In the genomic region with DNA sequence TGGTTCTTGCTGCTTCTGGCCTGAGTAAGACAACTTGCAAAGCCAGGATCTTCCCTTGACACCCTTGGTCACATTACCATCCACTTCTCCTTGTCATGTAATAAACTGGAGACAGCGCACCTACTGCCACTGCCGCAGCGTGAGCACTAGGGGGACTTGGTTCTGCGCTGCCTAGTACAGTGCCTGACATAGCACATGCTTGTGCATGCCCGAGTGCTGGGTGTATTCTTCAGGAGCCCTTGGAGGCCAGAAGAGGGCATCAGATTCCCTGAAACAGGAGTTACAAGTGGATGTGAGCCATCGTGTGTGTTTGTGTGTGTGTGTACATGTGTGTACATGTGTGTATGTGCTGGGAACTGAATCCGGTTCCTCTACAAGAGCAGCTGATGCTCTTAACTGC, we compare ENCODE assay signal across 23 mouse cellular contexts. TPM values are rescaled to one million over a fixed set of nuclear protein-coding genes. Genes with fewer than 3 reads are reported as not detected.
DNase-seq lines count a peak whose midpoint lies in the region; ATAC-seq and TF ChIP-seq lines count a peak whose summit lies in the region.
"Had no signal": no experiment of that assay in that cellular context is flagged by ENCODE, and none has a peak within 500 bp of the region (broad histone marks: within the 10 kb centered on the region; RNA-seq: fewer than 3 reads in every experiment).

No protein-coding gene starts in this region.

- no peak overlapping the region for H3K27ac ChIP-seq in kidney, adult 2 months (ENCODE audit: insufficient read depth, low read depth, low read length)
- H3K27ac ChIP-seq in MEL (ENCODE audit: control insufficient read depth, low read depth, low read length) = no peak overlapping the region
- H3K27ac ChIP-seq: embryonic facial prominence, embryonic 10.5 days; hindbrain, embryonic 10.5 days; kidney, embryonic 15.5 days; macrophage had no signal

- WGBS in kidney, adult 2 months = 88% methylated on average over 7 of the region's 7 CpGs

- no peaks in the 10 kb centered on the region for H3K27me3 ChIP-seq in kidney, adult 2 months (replicated peaks; ENCODE audit: control insufficient read depth, insufficient read depth, low read length)
- peaks cover 59% of the 10 kb centered on the region for H3K27me3 ChIP-seq in megakaryocyte, embryonic 14.5 days (replicated peaks)
- no peaks in the 10 kb centered on the region for H3K27me3 ChIP-seq in MEL (ENCODE audit: control insufficient read depth in 1 of 2, insufficient read depth in 2 of 2, low read length in 2 of 2)
- H3K27me3 ChIP-seq: Patski had no signal

- no peaks in the 10 kb centered on the region; the same call in 1 of the 2 replicates for H3K4me1 ChIP-seq in kidney, adult 2 months (ENCODE audit: control insufficient read depth, insufficient read depth, low read length)
- H3K4me1 ChIP-seq in megakaryocyte, embryonic 14.5 days = peaks cover 50% of the 10 kb centered on the region
- H3K4me1 ChIP-seq in MEL (ENCODE audit: control insufficient read depth in 1 of 2, insufficient read depth in 2 of 2, low read length in 2 of 2) = peaks cover 17 to 20% of the 10 kb centered on the region in 2 experiments

- no peak for TF ChIP-seq POLR2A in kidney, adult 2 months (IDR thresholded peaks at IDR 0.05; ENCODE audit: low read depth, low read length)
- no peak for TF ChIP-seq POLR2A in MEL (IDR thresholded peaks at IDR 0.05; ENCODE audit: control insufficient read depth in 1 of 2, insufficient read depth in 1 of 2, low read depth in 1 of 2, low read length in 2 of 2, poor library complexity in 1 of 2)

- TF ChIP-seq RAD21 in MEL (IDR thresholded peaks at IDR 0.05; ENCODE audit: low read depth, low read length) = no peak

- DNase-seq in kidney, adult 2 months = no peak
- DNase-seq in kidney, adult 11 months = no peak
- peak; percentile 38 for DNase-seq in MEL (ENCODE audit: low read depth, low spot score)
- no peak for DNase-seq in adrenal gland, postnatal 25 days
- DNase-seq in frontal cortex, postnatal 25 days (ENCODE audit: low spot score in 2 of 2) = no peak
- DNase-seq: adrenal gland, postnatal 36 days; cerebellum, adult 18-20 months; cerebellum, postnatal 36 days; gastrocnemius, postnatal 25 days; layer of hippocampus, postnatal 36 days; right cerebral cortex, postnatal 25 days had no signal

- TF ChIP-seq EP300 in MEL (IDR thresholded peaks at IDR 0.05; ENCODE audit: low read depth in 1 of 2, low read length in 2 of 2) = no peak

- ATAC-seq in megakaryocyte, adult 5-6 weeks (ENCODE audit: poor library complexity, severe bottlenecking) = no peak
- 0 out of 2 replicates have a peak, but pooled peaks have one; percentile 19 for ATAC-seq in megakaryocyte-erythroid progenitor cell, adult 5-6 weeks (replicated peaks; ENCODE audit: low FRiP score, low TSS enrichment, poor library complexity, severe bottlenecking)
- ATAC-seq: forebrain, embryonic 14.5 days; Patski had no signal

- 0 out of 2 replicates have a peak, but pooled peaks have one; percentile 1 for TF ChIP-seq CTCF in kidney, adult 2 months (conservative IDR thresholded peaks at IDR 0.05; ENCODE audit: insufficient read depth, insufficient read length, low read depth, low read length)
- TF ChIP-seq CTCF in MEL (IDR thresholded peaks at IDR 0.05 in 2 of 3, conservative IDR thresholded peaks at IDR 0.05 in 1 of 3; ENCODE audit: control insufficient read depth in 1 of 3, insufficient read depth in 1 of 3, low read depth in 2 of 3, low read length in 3 of 3, poor library complexity in 1 of 3, severe bottlenecking in 1 of 3) = peak in 1 of 3 experiments; percentile 29; a peak in 2 of 6 replicates

- no peak overlapping the region for H3K4me3 ChIP-seq in kidney, adult 2 months (ENCODE audit: insufficient read depth, low read depth, low read length)
- H3K4me3 ChIP-seq in megakaryocyte, embryonic 14.5 days (replicated peaks) = peak overlapping the region; percentile 34
- H3K4me3 ChIP-seq in MEL (ENCODE audit: control insufficient read depth in 1 of 2, insufficient read depth in 1 of 2, low read depth in 2 of 2, low read length in 2 of 2) = no peak overlapping the region
- H3K4me3 ChIP-seq: embryonic facial prominence, embryonic 10.5 days; erythroblast, embryonic 14.5 days; hindbrain, embryonic 10.5 days; kidney, embryonic 15.5 days had no signal

- H3K9ac ChIP-seq in MEL (ENCODE audit: control insufficient read depth, low read depth, low read length, poor library complexity, severe bottlenecking) = no peak overlapping the region
- H3K9ac ChIP-seq: kidney, embryonic 15.5 days had no signal

- peaks cover 7% of the 10 kb centered on the region; the same call in 1 of the 2 replicates for H3K9me3 ChIP-seq in megakaryocyte, embryonic 14.5 days
- H3K9me3 ChIP-seq in MEL (replicated peaks; ENCODE audit: insufficient read depth, low read length) = no peaks in the 10 kb centered on the region
- H3K9me3 ChIP-seq: embryonic facial prominence, embryonic 10.5 days; hindbrain, embryonic 10.5 days; kidney, embryonic 15.5 days had no signal

- no peaks in the 10 kb centered on the region for H3K36me3 ChIP-seq in kidney, adult 2 months (ENCODE audit: control insufficient read depth, insufficient read depth, low read length)
- H3K36me3 ChIP-seq in megakaryocyte, embryonic 14.5 days (replicated peaks; ENCODE audit: low read length) = no peaks in the 10 kb centered on the region
- H3K36me3 ChIP-seq in MEL (ENCODE audit: control insufficient read depth in 1 of 2, insufficient read depth in 2 of 2, low read length in 2 of 2) = peaks cover 0 to 11% of the 10 kb centered on the region in 2 experiments; a peak in 2 of 4 replicates
- H3K36me3 ChIP-seq: embryonic facial prominence, embryonic 10.5 days; hindbrain, embryonic 10.5 days; kidney, embryonic 15.5 days had no signal

- H3K79me2 ChIP-seq in MEL (ENCODE audit: control insufficient read depth, insufficient read depth, low read length, poor library complexity) = no peaks in the 10 kb centered on the region

RNA-seq across cellular contexts. Expression of a gene that starts 1.6 kb away (rescaled TPM):
- polyA plus RNA-seq in kidney, adult 2 months (2012; rRNA removed) = 12.3 and 16.1 TPM in 2 replicates
- polyA plus RNA-seq in megakaryocyte, embryonic 14.5 days (2012; ENCODE audit: insufficient read depth, low replicate concordance) = 12.7 and 22.8 TPM in 2 replicates
- not detected in 2 replicates for total RNA-seq in megakaryocyte, adult 5-6 weeks (2015)
- not detected in 2 replicates for total RNA-seq in megakaryocyte, adult 5-6 weeks (2017)
- 3.8 and 3.9 TPM in 2 replicates for total RNA-seq in MEL (2012; rRNA removed)
- 1 to 10 TPM in 1 of 2 experiments, not detected in 1; 7.1 TPM for polyA plus RNA-seq in MEL (2012; ENCODE audit: insufficient read depth in 1 of 2, insufficient read length in 2 of 2, low read depth in 1 of 2, low replicate concordance in 2 of 2, missing spikeins in 1 of 2)
- not detected in 2 replicates for total RNA-seq in megakaryocyte-erythroid progenitor cell, adult 5-6 weeks (2014; fragmentation: Nextera tagmentation)
- total RNA-seq in megakaryocyte-erythroid progenitor cell, adult 5-6 weeks (2017) = not detected in 2 replicates
- total RNA-seq in adrenal gland, postnatal 25 days (2021) = 5.5 and 6.7 TPM in 2 replicates
- total RNA-seq: CH12.LX had no signal
- polyA plus RNA-seq: macrophage had no signal

RNA-seq across cellular contexts. Expression of a gene that starts 5.8 kb away (rescaled TPM):
- 421 and 474 TPM in 2 replicates for polyA plus RNA-seq in kidney, adult 2 months (2012; rRNA removed)
- polyA plus RNA-seq in megakaryocyte, embryonic 14.5 days (2012; ENCODE audit: insufficient read depth, low replicate concordance) = 19.9 and 37.0 TPM in 2 replicates
- 6.1 and 7.3 TPM in 2 replicates for total RNA-seq in megakaryocyte, adult 5-6 weeks (2015)
- total RNA-seq in megakaryocyte, adult 5-6 weeks (2017) = 2.6 and 5.3 TPM in 2 replicates
- 71.9 and 78.1 TPM in 2 replicates for total RNA-seq in MEL (2012; rRNA removed)
- 100 to 1,000 TPM in 1 of 2 experiments, not detected in 1; 131 TPM for polyA plus RNA-seq in MEL (2012; ENCODE audit: insufficient read depth in 1 of 2, insufficient read length in 2 of 2, low read depth in 1 of 2, low replicate concordance in 2 of 2, missing spikeins in 1 of 2)
- total RNA-seq in megakaryocyte-erythroid progenitor cell, adult 5-6 weeks (2014; fragmentation: Nextera tagmentation) = 34.9 and 39.2 TPM in 2 replicates
- total RNA-seq in megakaryocyte-erythroid progenitor cell, adult 5-6 weeks (2017) = 28.1 and 35.4 TPM in 2 replicates
- 23.0 and 36.9 TPM in 2 replicates for total RNA-seq in adrenal gland, postnatal 25 days (2021)

RNA-seq across cellular contexts. Expression of a gene that starts 16.3 kb away (rescaled TPM):
- polyA plus RNA-seq in kidney, adult 2 months (2012; rRNA removed) = 0.07 and 0.11 TPM in 2 replicates
- 1.2 TPM in 1 of 2 replicates, not detected in the other for polyA plus RNA-seq in megakaryocyte, embryonic 14.5 days (2012; ENCODE audit: insufficient read depth, low replicate concordance)
- total RNA-seq in megakaryocyte, adult 5-6 weeks (2015) = not detected in 2 replicates
- not detected in 2 replicates for total RNA-seq in megakaryocyte, adult 5-6 weeks (2017)
- total RNA-seq in MEL (2012; rRNA removed) = 8.4 and 10.2 TPM in 2 replicates
- polyA plus RNA-seq in MEL (2012; ENCODE audit: insufficient read depth in 1 of 2, insufficient read length in 2 of 2, low read depth in 1 of 2, low replicate concordance in 2 of 2, missing spikeins in 1 of 2) = 10 to 100 TPM in 1 of 2 experiments, not detected in 1; 17.3 TPM
- total RNA-seq in megakaryocyte-erythroid progenitor cell, adult 5-6 weeks (2014; fragmentation: Nextera tagmentation) = 2.5 and 2.9 TPM in 2 replicates
- total RNA-seq in megakaryocyte-erythroid progenitor cell, adult 5-6 weeks (2017) = 0.19 and 14.6 TPM in 2 replicates
- total RNA-seq in adrenal gland, postnatal 25 days (2021) = 0.95 and 1.6 TPM in 2 replicates

RNA-seq across cellular contexts. Expression of a gene that starts 39.2 kb away (rescaled TPM):
- polyA plus RNA-seq in kidney, adult 2 months (2012; rRNA removed) = 4.6 and 7.2 TPM in 2 replicates
- polyA plus RNA-seq in megakaryocyte, embryonic 14.5 days (2012; ENCODE audit: insufficient read depth, low replicate concordance) = 0.46 TPM in 1 of 2 replicates, not detected in the other
- total RNA-seq in megakaryocyte, adult 5-6 weeks (2015) = not detected in 2 replicates
- 0.37 and 2.4 TPM in 2 replicates for total RNA-seq in megakaryocyte, adult 5-6 weeks (2017)
- total RNA-seq in MEL (2012; rRNA removed) = 3.8 and 5.4 TPM in 2 replicates
- under 1 TPM in 1 of 2 experiments, not detected in 1; 0.85 TPM for polyA plus RNA-seq in MEL (2012; ENCODE audit: insufficient read depth in 1 of 2, insufficient read length in 2 of 2, low read depth in 1 of 2, low replicate concordance in 2 of 2, missing spikeins in 1 of 2)
- total RNA-seq in megakaryocyte-erythroid progenitor cell, adult 5-6 weeks (2014; fragmentation: Nextera tagmentation) = 0.74 and 0.98 TPM in 2 replicates
- total RNA-seq in megakaryocyte-erythroid progenitor cell, adult 5-6 weeks (2017) = 5.6 TPM in 1 of 2 replicates, not detected in the other
- 0.86 and 2.0 TPM in 2 replicates for total RNA-seq in adrenal gland, postnatal 25 days (2021)
- total RNA-seq: layer of hippocampus, postnatal 36 days; left cerebral cortex, postnatal 14 days had no signal
- polyA plus RNA-seq: erythroblast, embryonic 14.5 days; macrophage had no signal

RNA-seq across cellular contexts. Expression of a gene that starts 49.4 kb away (rescaled TPM):
- 179 and 207 TPM in 2 replicates for polyA plus RNA-seq in kidney, adult 2 months (2012; rRNA removed)
- polyA plus RNA-seq in megakaryocyte, embryonic 14.5 days (2012; ENCODE audit: insufficient read depth, low replicate concordance) = 1,324 and 2,330 TPM in 2 replicates
- 36.2 and 38.0 TPM in 2 replicates for total RNA-seq in megakaryocyte, adult 5-6 weeks (2015)
- 19.1 and 21.8 TPM in 2 replicates for total RNA-seq in megakaryocyte, adult 5-6 weeks (2017)
- 88.6 and 94.8 TPM in 2 replicates for total RNA-seq in MEL (2012; rRNA removed)
- polyA plus RNA-seq in MEL (2012; ENCODE audit: insufficient read depth in 1 of 2, insufficient read length in 2 of 2, low read depth in 1 of 2, low replicate concordance in 2 of 2, missing spikeins in 1 of 2) = 100 to 1,000 TPM in 1 of 2 experiments, not detected in 1; 143 TPM
- 32.2 and 50.7 TPM in 2 replicates for total RNA-seq in megakaryocyte-erythroid progenitor cell, adult 5-6 weeks (2014; fragmentation: Nextera tagmentation)
- 11.4 and 23.5 TPM in 2 replicates for total RNA-seq in megakaryocyte-erythroid progenitor cell, adult 5-6 weeks (2017)
- 43.6 and 49.3 TPM in 2 replicates for total RNA-seq in adrenal gland, postnatal 25 days (2021)
